Mouse (Mus musculus) G1E (cell line): Measurements from ENCODE around the gene Cldn5. TPM values are rescaled to one million over a fixed set of nuclear protein-coding genes. Genes with fewer than 3 reads are reported as not detected.

Source experiments
- ATAC-seq: 2 replicates; pipeline ENCODE4 v1.8.0; 2016; ENCODE audit warnings: mild to moderate bottlenecking; ENCODE audit not compliant: insufficient number of reproducible peaks, poor library complexity, low FRiP score, severe bottlenecking; ENCODE audit errors: extremely low read depth
- DNase-seq: peaks from one replicate; pipeline ENCODE4 v3.0.0; 2012; ENCODE audit warnings: low spot score
- H3K27me3 ChIP-seq: 2 replicates; pipeline ENCODE4 v1.6.1; 2012; ENCODE audit warnings: mild to moderate bottlenecking, low read length, inconsistent platforms; ENCODE audit not compliant: insufficient read depth
- H3K36me3 ChIP-seq: replicated peaks from 2 replicates; pipeline ENCODE3; 2012; ENCODE audit warnings: mild to moderate bottlenecking, inconsistent platforms
- H3K4me1 ChIP-seq: 2 replicates; pipeline ENCODE4 v1.6.1; 2012; ENCODE audit warnings: low read depth, low read length, inconsistent platforms, mixed read lengths; ENCODE audit not compliant: insufficient read depth
- H3K4me3 ChIP-seq: 2 replicates; pipeline ENCODE4 v1.5.1; 2012; ENCODE audit warnings: low read depth, mild to moderate bottlenecking, inconsistent platforms, low read length, moderate library complexity, mixed read lengths
- H3K9me3 ChIP-seq: replicated peaks from 2 replicates; pipeline ENCODE4 v1.6.1; 2012; ENCODE audit warnings: inconsistent platforms
- CTCF ChIP-seq: IDR thresholded peaks from 2 replicates; pipeline ENCODE4 v1.5.1; 2012; ENCODE audit warnings: low read depth, low read length, inconsistent platforms, mixed read lengths
- GATA1 ChIP-seq: IDR thresholded peaks from 2 replicates; pipeline ENCODE4 v1.6.1; 2012; ENCODE audit warnings: borderline replicate concordance, low read length, inconsistent platforms, mixed read lengths
- GATA2 ChIP-seq: IDR thresholded peaks from 2 replicates; pipeline ENCODE4 v1.6.1; 2012; ENCODE audit warnings: low read depth, low read length, inconsistent platforms, borderline replicate concordance
- POLR2AphosphoS5 ChIP-seq: IDR thresholded peaks from 2 replicates; pipeline ENCODE4 v1.6.1; 2012; ENCODE audit warnings: low read depth, low read length, inconsistent platforms; ENCODE audit not compliant: insufficient replicate concordance
- TAL1 ChIP-seq: conservative IDR thresholded peaks from 2 replicates; pipeline ENCODE4 v1.6.1; 2012; ENCODE audit warnings: low read depth, low read length, inconsistent platforms, mixed read lengths
- polyA plus RNA-seq: library from polyadenylated mRNA; stranded (reverse); fragments of >175 nt; gene quantifications from 2 replicates; pipeline ENCODE4 v1.2.3, GENCODE M21; 2012
- total RNA-seq, 2 experiments: library from RNA; stranded (forward) in 1 of 2; stranded (reverse) in 1 of 2; fragments of 200-1000 nt in 1 of 2; fragments of >200 nt in 1 of 2; fragmentation: Nextera tagmentation in 1 of 2; gene quantifications; 2 replicates each; pipeline ENCODE4 v1.2.3; 2014 to 2017

Gene Cldn5
- total RNA-seq (2014; fragmentation: Nextera tagmentation) (not detected in 2 replicates), total RNA-seq (2017) (0.12 TPM in 1 of 2 replicates, not detected in the other), polyA plus RNA-seq (0.03 TPM in 1 of 2 replicates, not detected in the other)

- no peak for TF ChIP-seq POLR2AphosphoS5
- no peak for ATAC-seq
- H3K9me3 ChIP-seq = no peaks in the 10 kb centered on the region
- H3K36me3 ChIP-seq = peaks cover 41% of the 10 kb centered on the region
- no peak within 1 kb of the TSS for H3K4me3 ChIP-seq
- no peaks in the 10 kb centered on the region for H3K4me1 ChIP-seq
- H3K27me3 ChIP-seq = peaks cover 36% of the 10 kb centered on the region
- DNase-seq = no peak
These were observed at the start of gene Cldn5 for GRCm38 (mm10) chr16:18776556-18777100. Gene Cldn5, plus strand, starts transcription at chr16:18776847.

GRCm38 (mm10) chr16:18727536-18728499 lies 48.8 kb upstream of the Cldn5 start:
- H3K4me3 ChIP-seq = no peak overlapping the region
- H3K4me1 ChIP-seq = no peaks in the 10 kb centered on the region
- DNase-seq (no peak), ATAC-seq (no peak)
- no peaks in the 10 kb centered on the region for H3K36me3 ChIP-seq
- H3K27me3 ChIP-seq = peaks cover 17% of the 10 kb centered on the region
- H3K9me3 ChIP-seq = no peaks in the 10 kb centered on the region
- TF ChIP-seq TAL1 (no peak), CTCF (no peak), GATA2 (no peak), GATA1 (no peak), POLR2AphosphoS5 (no peak)

GRCm38 (mm10) chr16:18729185-18729584 lies 47.5 kb upstream of the Cldn5 start:
- TF ChIP-seq POLR2AphosphoS5 = no peak
- TF ChIP-seq GATA1 = no peak
- TF ChIP-seq GATA2 = no peak
- TF ChIP-seq TAL1 = no peak
- TF ChIP-seq CTCF = no peak
- no peak for DNase-seq
- Histone ChIP-seq H3K4me1 (no peaks in the 10 kb centered on the region), H3K27me3 (peaks cover 19% of the 10 kb centered on the region), H3K36me3 (no peaks in the 10 kb centered on the region), H3K9me3 (no peaks in the 10 kb centered on the region), H3K4me3 (no peak overlapping the region)
- ATAC-seq = no peak

- no peak overlapping the region for H3K4me3 ChIP-seq
- no peaks in the 10 kb centered on the region for H3K9me3 ChIP-seq
- no peaks in the 10 kb centered on the region for H3K36me3 ChIP-seq
- DNase-seq (no peak), ATAC-seq (no peak)
- TF ChIP-seq TAL1 = no peak
- no peak for TF ChIP-seq GATA2
- TF ChIP-seq GATA1 = no peak
- TF ChIP-seq CTCF = no peak
- TF ChIP-seq POLR2AphosphoS5 = no peak
- H3K27me3 ChIP-seq = peaks cover 15% of the 10 kb centered on the region
- no peaks in the 10 kb centered on the region for H3K4me1 ChIP-seq
These were observed 46.0 kb upstream of the Cldn5 start for GRCm38 (mm10) chr16:18730640-18731039.

- DNase-seq (no peak), ATAC-seq (no peak)
- no peak for TF ChIP-seq GATA2
- no peak for TF ChIP-seq POLR2AphosphoS5
- no peak for TF ChIP-seq CTCF
- no peak for TF ChIP-seq TAL1
- TF ChIP-seq GATA1 = no peak
- Histone ChIP-seq H3K9me3 (no peaks in the 10 kb centered on the region), H3K27me3 (peaks cover 22% of the 10 kb centered on the region), H3K36me3 (no peaks in the 10 kb centered on the region), H3K4me1 (no peaks in the 10 kb centered on the region), H3K4me3 (no peak overlapping the region)
These were observed 43.3 kb upstream of the Cldn5 start for GRCm38 (mm10) chr16:18733100-18733956.

GRCm38 (mm10) chr16:18738303-18738702 lies 38.3 kb upstream of the Cldn5 start:
- peaks cover 8% of the 10 kb centered on the region; the same call in 1 of the 2 replicates for H3K27me3 ChIP-seq
- no peak for ATAC-seq
- TF ChIP-seq GATA1 = no peak
- no peak for TF ChIP-seq TAL1
- no peak for TF ChIP-seq POLR2AphosphoS5
- no peak for TF ChIP-seq CTCF
- TF ChIP-seq GATA2 = no peak

More at GRCm38 (mm10) chr16:18738303-18738702, 38.3 kb upstream of the Cldn5 start:
- no peaks in the 10 kb centered on the region for H3K36me3 ChIP-seq
- H3K4me1 ChIP-seq = no peaks in the 10 kb centered on the region
- DNase-seq = no peak
- no peaks in the 10 kb centered on the region for H3K9me3 ChIP-seq
- no peak overlapping the region for H3K4me3 ChIP-seq
